Mouse (Mus musculus): ENCODE data around the gene Hsf3. TPM values are rescaled to one million over a fixed set of nuclear protein-coding genes. Genes with fewer than 3 reads are reported as not detected.

Gene Hsf3
- not detected for polyA plus RNA-seq (2014; fragmentation: Illumina TruSeq; extraction: RNeasy Lipid Tissue Mini Kit (QIAGEN cat#74804); ENCODE audit: low read depth, low replicate concordance)

GRCm38 (mm10) chrX:96456201-96456963 is at the start of gene Hsf3:
TSS of gene Hsf3 (minus strand) at chrX:96456294.

GRCm38 (mm10) chrX:96455149-96455548 is 945 bp downstream of the Hsf3 start, which contains the start of gene Heph:
TSS of gene Heph (plus strand) at chrX:96455359.

GRCm38 (mm10) chrX:96293338-96293737 is 162.8 kb downstream of the Hsf3 start, which contains the start of gene Vsig4:
TSS of gene Vsig4 (minus strand) at chrX:96293438.

Other genes with a start within 250 kb of the Hsf3 start
- gene Vsig4, start 162.9 kb downstream of the Hsf3 start, polyA plus RNA-seq (2014; fragmentation: Illumina TruSeq; extraction: RNeasy Lipid Tissue Mini Kit (QIAGEN cat#74804); ENCODE audit: low read depth, low replicate concordance) = 5.6 TPM
- 1.7 TPM for gene Heph, start 935 bp downstream of the Hsf3 start, polyA plus RNA-seq (2014; fragmentation: Illumina TruSeq; extraction: RNeasy Lipid Tissue Mini Kit (QIAGEN cat#74804); ENCODE audit: low read depth, low replicate concordance)

Data from heart, adult 10 weeks (tissue).